Mouse (Mus musculus) hindbrain, embryonic 12.5 days (tissue): ENCODE data around the gene Sptan1. TPM values are rescaled to one million over a fixed set of nuclear protein-coding genes. Genes with fewer than 3 reads are reported as not detected.

ENCODE experiments used
- ATAC-seq: fragments of 200-750 bp; cut with Nextera tagmentation; 2 replicates; pipeline ENCODE4 v1.8.0; 2017; ENCODE audit warnings: moderate TSS enrichment; ENCODE audit not compliant: low FRiP score
- H3K27ac ChIP-seq: fragments of 300-500 bp; sonication (generic); 2 replicates; pipeline ENCODE4 v1.5.1; 2016; ENCODE audit warnings: mild to moderate bottlenecking
- H3K27me3 ChIP-seq: fragments of 300-500 bp; sonication (generic); 2 replicates; pipeline ENCODE4 v1.6.1; 2016; ENCODE audit warnings: mild to moderate bottlenecking
- H3K36me3 ChIP-seq: fragments of 300-500 bp; sonication (generic); 2 replicates; pipeline ENCODE4 v1.6.1; 2016; ENCODE audit warnings: mild to moderate bottlenecking
- H3K4me1 ChIP-seq: fragments of 300-500 bp; sonication (generic); 2 replicates; pipeline ENCODE4 v1.6.1; 2016
- H3K4me2 ChIP-seq: fragments of 300-500 bp; sonication (generic); replicated peaks from 2 replicates; pipeline ENCODE4 v1.6.1; 2016; ENCODE audit warnings: mild to moderate bottlenecking
- H3K4me3 ChIP-seq: fragments of 300-500 bp; sonication (generic); 2 replicates; pipeline ENCODE4 v1.5.1; 2016; ENCODE audit warnings: mild to moderate bottlenecking
- H3K9ac ChIP-seq: fragments of 300-500 bp; sonication (generic); 2 replicates; pipeline ENCODE4 v1.6.1; 2016; ENCODE audit warnings: mild to moderate bottlenecking, moderate library complexity
- H3K9me3 ChIP-seq: fragments of 300-500 bp; sonication (generic); replicated peaks from 2 replicates; pipeline ENCODE4 v1.6.1; 2016; ENCODE audit warnings: mild to moderate bottlenecking
- WGBS: fragments of 180-500 bp; shearing (Covaris S2); methylation state at CpG from one replicate; pipeline ENCODE4 v1.1.7; 2016; 5-methylcytosine and 5-hydroxymethylcytosine counted together
- polyA plus RNA-seq: library from polyadenylated mRNA; unstranded; fragments of >200 nt; fragmentation: Nextera tagmentation; extraction: Ambion mirVana; gene quantifications from 2 replicates; pipeline ENCODE4 v1.2.1, GENCODE M21; 2016

The Sptan1 gene
- polyA plus RNA-seq, 1 experiment from 2014 or later, result 188 TPM

DNA sequence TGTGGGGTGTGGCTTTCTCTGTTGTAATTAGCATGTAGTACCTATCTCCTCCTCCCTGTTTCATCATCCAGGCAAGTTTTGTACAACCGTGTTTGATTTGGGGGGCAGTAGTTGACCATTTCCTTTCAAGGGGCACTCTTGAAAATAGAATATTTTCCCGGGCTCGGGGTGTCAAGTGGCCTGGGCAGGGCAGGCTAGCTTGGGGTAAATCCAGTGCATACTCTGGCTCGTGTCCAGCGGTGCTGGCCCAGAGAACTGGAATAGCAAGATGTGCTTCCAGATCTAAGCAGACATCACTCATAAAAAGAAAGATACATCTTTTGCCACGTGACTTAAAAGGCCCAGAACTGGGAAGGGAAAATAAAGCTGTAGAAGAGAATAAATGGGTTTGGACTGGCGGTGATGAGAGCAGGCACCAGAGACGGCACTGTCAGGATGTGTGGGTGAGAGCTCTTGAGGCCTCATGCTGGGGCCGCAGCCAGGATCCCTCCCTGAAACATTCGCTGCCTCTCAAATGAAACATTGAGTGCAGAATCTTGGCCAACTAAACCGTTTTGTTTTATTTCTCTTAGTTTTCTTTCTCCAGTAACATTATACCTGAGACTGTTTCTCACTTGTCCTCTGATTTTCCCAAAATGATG is 49.1 kb downstream of the Sptan1 start:
- Histone ChIP-seq H3K4me2 (no peak overlapping the region), H3K9me3 (no peaks in the 10 kb centered on the region), H3K4me1 (no peaks in the 10 kb centered on the region), H3K27me3 (no peaks in the 10 kb centered on the region), H3K36me3 (peaks cover 97% of the 10 kb centered on the region), H3K27ac (no peak overlapping the region), H3K9ac (no peak overlapping the region), H3K4me3 (no peak overlapping the region)
- 95% methylated on average over 11 of the region's 11 CpGs for WGBS
- ATAC-seq, result no peak

DNA sequence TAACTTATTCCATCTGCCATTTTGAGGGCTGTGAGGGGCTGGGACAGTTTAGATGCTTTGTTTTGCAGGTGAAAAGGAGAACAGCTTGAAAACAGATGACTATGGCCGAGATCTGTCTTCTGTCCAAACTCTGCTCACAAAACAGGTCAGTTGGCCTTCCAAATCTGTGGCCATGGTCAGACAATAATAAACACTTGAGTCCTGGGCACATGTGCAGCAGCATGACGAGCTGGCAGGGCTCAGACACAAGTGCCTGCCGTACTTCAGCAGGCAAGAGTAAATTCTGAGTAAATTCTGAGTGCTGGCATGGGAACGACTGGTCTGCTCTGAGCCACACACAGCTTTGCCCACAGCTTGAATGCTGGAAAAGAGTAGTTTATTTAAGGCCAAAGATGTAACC is 60.1 kb downstream of the Sptan1 start:
- H3K9ac ChIP-seq, result no peak overlapping the region
- no peaks in the 10 kb centered on the region for H3K4me1 ChIP-seq
- H3K4me2 ChIP-seq, result no peak overlapping the region
- H3K9me3 ChIP-seq, result no peaks in the 10 kb centered on the region
- H3K4me3 ChIP-seq, result no peak overlapping the region
- WGBS, result 85% methylated on average over 4 of the region's 4 CpGs
- H3K36me3 ChIP-seq, result peaks cover 99% of the 10 kb centered on the region
- no peak overlapping the region for H3K27ac ChIP-seq
- ATAC-seq, result no peak
- H3K27me3 ChIP-seq, result no peaks in the 10 kb centered on the region

- Histone ChIP-seq H3K27ac (no peak overlapping the region), H3K9ac (no peak overlapping the region), H3K4me1 (no peaks in the 10 kb centered on the region), H3K27me3 (no peaks in the 10 kb centered on the region), H3K9me3 (no peaks in the 10 kb centered on the region), H3K4me2 (no peak overlapping the region), H3K36me3 (peaks cover 100% of the 10 kb centered on the region), H3K4me3 (no peak overlapping the region)
- no peak for ATAC-seq
- 95% methylated on average over 5 of the region's 5 CpGs for WGBS
These were observed 61.6 kb downstream of the Sptan1 start for GRCm38 (mm10) chr2:30026997-30027396.

DNA sequence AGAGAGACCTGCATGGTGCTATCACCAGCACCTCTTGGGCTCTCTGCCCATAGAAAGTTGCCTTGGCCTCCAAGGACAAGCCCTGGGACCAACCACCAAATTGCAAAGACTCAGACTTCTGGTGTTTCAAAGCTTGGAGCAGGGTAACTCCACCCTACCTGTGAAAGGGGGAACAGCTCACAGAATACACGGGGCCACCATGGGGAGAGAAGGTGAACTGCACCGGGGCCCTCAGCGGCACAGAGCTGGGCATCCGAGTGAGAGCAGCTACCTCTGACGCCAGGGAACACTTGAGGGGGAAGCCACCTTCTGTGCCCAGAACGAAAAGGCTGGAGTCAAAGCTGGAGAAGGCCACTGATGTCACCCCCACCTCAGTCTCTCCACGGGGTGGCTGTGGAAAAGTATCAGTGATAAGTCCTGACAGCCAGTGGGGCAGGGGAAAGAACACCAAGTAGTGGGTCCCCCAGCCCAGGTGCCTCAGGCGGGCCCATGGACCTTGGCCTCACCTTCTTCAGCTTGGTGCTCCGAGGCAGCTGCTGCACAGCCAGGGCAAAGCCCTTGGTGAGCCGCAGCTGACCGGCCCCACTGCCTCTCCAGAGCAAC is 67.0 kb downstream of the Sptan1 start:
- Histone ChIP-seq H3K4me1 (no peaks in the 10 kb centered on the region), H3K27me3 (no peaks in the 10 kb centered on the region), H3K4me2 (no peak overlapping the region), H3K9me3 (no peaks in the 10 kb centered on the region), H3K9ac (no peak overlapping the region), H3K27ac (no peak overlapping the region), H3K36me3 (peaks cover 80% of the 10 kb centered on the region), H3K4me3 (no peak overlapping the region)
- ATAC-seq, result no peak
- WGBS, result 70% methylated on average over 11 of the region's 11 CpGs

- WGBS, result 83% methylated on average over 6 of the region's 6 CpGs
These were observed 67.6 kb downstream of the Sptan1 start for GRCm38 (mm10) chr2:30032957-30033356.

GRCm38 (mm10) chr2:30037762-30038161 is 72.4 kb downstream of the Sptan1 start:
- peaks cover 39% of the 10 kb centered on the region for H3K36me3 ChIP-seq

More at GRCm38 (mm10) chr2:30032957-30033356, 67.6 kb downstream of the Sptan1 start:
- ATAC-seq, result no peak
- H3K27me3 ChIP-seq, result no peaks in the 10 kb centered on the region
- H3K9me3 ChIP-seq, result no peaks in the 10 kb centered on the region
- no peak overlapping the region for H3K27ac ChIP-seq
- H3K4me3 ChIP-seq, result no peak overlapping the region
- peaks cover 80% of the 10 kb centered on the region for H3K36me3 ChIP-seq
- no peak overlapping the region for H3K4me2 ChIP-seq
- H3K4me1 ChIP-seq, result no peaks in the 10 kb centered on the region
- H3K9ac ChIP-seq, result no peak overlapping the region

DNA sequence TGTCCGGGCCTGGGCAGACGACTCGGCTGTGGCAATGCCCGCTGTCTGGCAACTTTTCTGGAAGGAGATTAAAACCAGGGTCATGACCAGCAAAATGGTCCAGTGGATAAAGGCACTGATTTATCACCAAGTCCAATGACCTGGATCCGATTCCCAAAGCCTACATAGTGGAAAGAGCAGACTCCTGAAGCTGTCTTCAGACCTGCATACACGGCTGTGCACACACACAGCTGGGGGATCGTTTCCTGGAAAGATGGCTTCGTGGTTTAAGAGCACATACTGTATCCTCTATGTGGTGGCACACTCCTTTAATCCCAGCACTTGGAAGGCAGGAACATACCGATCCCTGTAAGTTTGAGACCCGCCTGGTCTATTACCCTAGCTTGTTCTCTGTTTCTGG is 73.0 kb downstream of the Sptan1 start:
- Histone ChIP-seq H3K9ac (no peak overlapping the region), H3K4me1 (no peaks in the 10 kb centered on the region), H3K36me3 (peaks cover 33% of the 10 kb centered on the region), H3K9me3 (no peaks in the 10 kb centered on the region), H3K4me2 (no peak overlapping the region), H3K4me3 (no peak overlapping the region), H3K27me3 (no peaks in the 10 kb centered on the region), H3K27ac (no peak overlapping the region)
- no peak for ATAC-seq
- WGBS, result 95% methylated on average over 10 of the region's 10 CpGs

More at GRCm38 (mm10) chr2:30037762-30038161, 72.4 kb downstream of the Sptan1 start:
- Histone ChIP-seq H3K4me3 (no peak overlapping the region), H3K4me1 (no peaks in the 10 kb centered on the region), H3K27me3 (no peaks in the 10 kb centered on the region), H3K27ac (no peak overlapping the region), H3K9me3 (no peaks in the 10 kb centered on the region), H3K4me2 (no peak overlapping the region), H3K9ac (no peak overlapping the region)
- WGBS, result 97% methylated on average over 2 of the region's 2 CpGs
- ATAC-seq, result no peak

DNA sequence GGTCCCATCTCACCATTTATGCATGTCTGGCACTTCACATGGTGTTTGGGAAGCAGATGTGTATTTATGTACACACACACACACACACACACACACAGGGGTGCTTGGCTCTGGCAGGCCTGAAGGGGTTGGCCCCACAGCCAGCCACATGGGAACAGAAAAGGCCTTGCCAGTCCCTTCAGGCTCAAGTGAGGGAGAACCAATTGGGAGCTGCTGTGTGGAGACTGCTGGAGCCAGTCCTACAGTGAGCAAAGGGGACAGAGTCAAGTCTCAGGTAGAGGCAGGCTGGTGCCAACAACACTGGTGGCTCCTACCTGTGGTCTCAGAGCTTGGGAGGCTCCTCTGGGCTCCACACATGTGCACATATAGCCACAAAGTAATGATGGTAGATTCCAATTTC is 74.3 kb downstream of the Sptan1 start:
- H3K27me3 ChIP-seq, result no peaks in the 10 kb centered on the region
- no peak overlapping the region for H3K9ac ChIP-seq
- no peak overlapping the region for H3K4me2 ChIP-seq
- peaks cover 25% of the 10 kb centered on the region for H3K36me3 ChIP-seq
- H3K9me3 ChIP-seq, result no peaks in the 10 kb centered on the region
- no peak overlapping the region for H3K27ac ChIP-seq
- no peak for ATAC-seq
- H3K4me3 ChIP-seq, result no peak overlapping the region
- H3K4me1 ChIP-seq, result no peaks in the 10 kb centered on the region

DNA sequence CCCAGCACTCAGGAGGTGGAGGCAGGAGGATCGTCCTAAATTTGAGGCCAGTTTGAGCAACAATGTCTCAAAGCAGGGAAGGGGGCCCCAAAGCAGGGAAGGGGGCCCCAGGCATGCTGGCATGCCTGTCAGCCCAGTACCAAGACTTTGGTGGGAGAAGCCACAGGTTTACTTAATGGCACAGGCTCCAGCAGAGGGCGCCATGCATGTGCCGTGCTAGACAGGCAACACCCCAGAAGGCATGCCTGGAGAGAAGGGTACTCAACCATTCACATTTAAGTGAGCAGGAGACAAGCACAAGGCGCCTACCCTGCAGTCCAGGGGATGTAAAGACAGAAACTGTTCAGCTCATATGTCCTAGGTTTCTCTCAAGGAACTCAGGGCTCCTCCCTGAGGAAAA is 77.1 kb downstream of the Sptan1 start:
- 6% methylated on average over 4 of the region's 4 CpGs for WGBS
- Histone ChIP-seq H3K4me2 (no peak overlapping the region), H3K9me3 (no peaks in the 10 kb centered on the region), H3K4me3 (no peak overlapping the region), H3K36me3 (peaks cover 21% of the 10 kb centered on the region), H3K4me1 (no peaks in the 10 kb centered on the region; the same call in 1 of the 2 replicates), H3K9ac (no peak overlapping the region), H3K27me3 (no peaks in the 10 kb centered on the region), H3K27ac (no peak overlapping the region)
- ATAC-seq, result no peak

DNA sequence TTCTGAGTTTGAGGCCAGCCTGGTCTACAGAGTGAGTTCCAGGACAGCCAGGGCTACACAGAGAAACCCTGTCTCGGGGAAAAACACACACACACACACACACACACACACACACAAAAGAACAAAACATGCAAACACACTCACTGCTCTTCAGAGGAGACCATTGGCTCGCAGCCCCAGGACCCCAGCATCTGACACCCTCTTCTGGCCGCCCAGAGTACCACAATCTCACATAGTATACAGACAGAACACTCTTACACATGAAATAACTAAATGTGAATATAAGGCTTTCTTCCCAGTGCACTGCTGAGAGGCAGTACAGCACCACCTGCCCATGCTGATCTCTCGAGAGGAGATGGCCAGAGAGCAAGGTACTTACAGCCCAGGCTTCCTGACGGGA is 79.2 kb downstream of the Sptan1 start:
- no peak for ATAC-seq
- Histone ChIP-seq H3K4me1 (peaks cover 5% of the 10 kb centered on the region; the same call in 1 of the 2 replicates), H3K9ac (no peak overlapping the region), H3K27me3 (no peaks in the 10 kb centered on the region), H3K36me3 (peaks cover 13% of the 10 kb centered on the region), H3K27ac (no peak overlapping the region), H3K4me2 (no peak overlapping the region), H3K9me3 (no peaks in the 10 kb centered on the region), H3K4me3 (no peak overlapping the region)
- 89% methylated on average over 5 of the region's 5 CpGs for WGBS

- H3K36me3 ChIP-seq, result peaks cover 9% of the 10 kb centered on the region
- H3K9ac ChIP-seq, result no peak overlapping the region
- no peak overlapping the region for H3K4me2 ChIP-seq
- H3K9me3 ChIP-seq, result no peaks in the 10 kb centered on the region
- ATAC-seq, result no peak
- H3K27ac ChIP-seq, result no peak overlapping the region
- H3K27me3 ChIP-seq, result no peaks in the 10 kb centered on the region
- no peak overlapping the region for H3K4me3 ChIP-seq
- H3K4me1 ChIP-seq, result peaks cover 5% of the 10 kb centered on the region; the same call in 1 of the 2 replicates
- WGBS, result 97% methylated on average over 6 of the region's 6 CpGs
These were observed 81.8 kb downstream of the Sptan1 start for GRCm38 (mm10) chr2:30047127-30047526.

GRCm38 (mm10) chr2:30048101-30048501 is 82.7 kb downstream of the Sptan1 start:
- Histone ChIP-seq H3K9ac (peak overlapping the region; percentile 67; the same call in 1 of the 2 replicates), H3K36me3 (peaks cover 9% of the 10 kb centered on the region), H3K27me3 (no peaks in the 10 kb centered on the region), H3K4me1 (peaks cover 5% of the 10 kb centered on the region; the same call in 1 of the 2 replicates), H3K27ac (peak overlapping the region; percentile 95), H3K4me3 (peak overlapping the region; percentile 62), H3K4me2 (peak overlapping the region; percentile 62), H3K9me3 (no peaks in the 10 kb centered on the region)
- peak; percentile 23; the same call in 1 of the 2 replicates for ATAC-seq
- WGBS, result 57% methylated on average over 11 of the region's 11 CpGs
